Mouse (Mus musculus) liver, embryonic 14.5 days (tissue): ENCODE data around the gene Gm21981. TPM values are rescaled to one million over a fixed set of nuclear protein-coding genes. Genes with fewer than 3 reads are reported as not detected.

Experiments used
- ATAC-seq: fragments of 200-750 bp; cut with Nextera tagmentation; 2 replicates; pipeline ENCODE4 v1.8.0; 2017; ENCODE audit warnings: moderate number of reproducible peaks, mild to moderate bottlenecking, moderate library complexity; ENCODE audit not compliant: insufficient read depth
- DNase-seq, 3 experiments: peaks; one replicate each; pipeline ENCODE4 v3.0.0-alpha.2; 2012 to 2013; ENCODE audit warnings: low read depth in 3 of 3, low spot score in 3 of 3
- H3K27ac ChIP-seq: fragments of 300-500 bp; sonication (generic); 2 replicates; pipeline ENCODE4 v1.5.1; 2014; ENCODE audit warnings: moderate library complexity, mild to moderate bottlenecking, control low read depth, inconsistent platforms
- H3K27me3 ChIP-seq: fragments of 300-500 bp; sonication (generic); 2 replicates; pipeline ENCODE4 v1.6.1; 2014; ENCODE audit warnings: mild to moderate bottlenecking, low read length, moderate library complexity; ENCODE audit not compliant: control insufficient read depth, insufficient read depth
- H3K36me3 ChIP-seq: fragments of 300-500 bp; sonication (generic); replicated peaks from 2 replicates; pipeline ENCODE4 v1.6.1; 2014; ENCODE audit warnings: low read depth; ENCODE audit not compliant: control insufficient read depth, insufficient read depth
- H3K4me1 ChIP-seq, 2 experiments: fragments of 200-500 bp in 1 of 2; fragments of 300-500 bp in 1 of 2; sonication (generic) in 1 of 2; replicated peaks; 2 replicates each; pipeline ENCODE4 v1.6.1; 2012 to 2014; ENCODE audit warnings: antibody characterized with exemption in 1 of 2, inconsistent platforms in 1 of 2, low read length in 1 of 2; ENCODE audit not compliant: control insufficient read depth in 2 of 2, insufficient read depth in 2 of 2
- H3K4me2 ChIP-seq: fragments of 300-500 bp; sonication (generic); 2 replicates; pipeline ENCODE4 v1.6.1; 2014; ENCODE audit warnings: low read depth, mild to moderate bottlenecking, control low read depth, moderate library complexity
- H3K4me3 ChIP-seq, 2 experiments: fragments of 200-500 bp in 1 of 2; fragments of 300-500 bp in 1 of 2; sonication (generic) in 1 of 2; 2 replicates each; pipeline ENCODE4 v1.5.1; 2012 to 2014; ENCODE audit warnings: low read depth in 2 of 2, low read length in 2 of 2, mild to moderate bottlenecking in 2 of 2, control low read depth in 1 of 2, inconsistent platforms in 1 of 2, moderate library complexity in 1 of 2; ENCODE audit not compliant: insufficient read depth in 1 of 2
- H3K9ac ChIP-seq: fragments of 300-500 bp; sonication (generic); replicated peaks from 2 replicates; pipeline ENCODE4 v1.6.1; 2014; ENCODE audit warnings: mild to moderate bottlenecking, control low read depth, moderate library complexity
- H3K9me3 ChIP-seq: fragments of 300-500 bp; sonication (generic); 2 replicates; pipeline ENCODE4 v1.6.1; 2016; ENCODE audit warnings: low read length, mixed read lengths; ENCODE audit not compliant: control insufficient read depth
- CTCF ChIP-seq: IDR thresholded peaks from 2 replicates; pipeline ENCODE4 v1.5.1; 2016; ENCODE audit warnings: antibody characterized with exemption, low read depth, control low read depth
- EP300 ChIP-seq: IDR thresholded peaks from 2 replicates; pipeline ENCODE4 v1.6.1; 2016; ENCODE audit warnings: antibody characterized with exemption, low read depth
- WGBS: fragments of 180-500 bp; shearing (Covaris S2); extraction: QIAGEN DNeasy Blood & Tissue Kit; methylation state at CpG from one replicate; pipeline ENCODE4 v1.1.7; 2014; ENCODE audit not compliant: insufficient replicate concordance; 5-methylcytosine and 5-hydroxymethylcytosine counted together
- polyA plus RNA-seq, 2 experiments: library from polyadenylated mRNA; depleted of rRNA in 1 of 2; stranded (reverse) in 1 of 2; unstranded in 1 of 2; fragments of >200 nt; fragmentation: Nextera tagmentation in 1 of 2; extraction: Ambion mirVana in 1 of 2; gene quantifications; 2 replicates each; pipeline versions ENCODE4 v1.2.1 to v1.2.3; 2012 to 2014

Gm21981 gene
- polyA plus RNA-seq, 2 experiments, result 0.32 TPM; not detected in 1

DNA sequence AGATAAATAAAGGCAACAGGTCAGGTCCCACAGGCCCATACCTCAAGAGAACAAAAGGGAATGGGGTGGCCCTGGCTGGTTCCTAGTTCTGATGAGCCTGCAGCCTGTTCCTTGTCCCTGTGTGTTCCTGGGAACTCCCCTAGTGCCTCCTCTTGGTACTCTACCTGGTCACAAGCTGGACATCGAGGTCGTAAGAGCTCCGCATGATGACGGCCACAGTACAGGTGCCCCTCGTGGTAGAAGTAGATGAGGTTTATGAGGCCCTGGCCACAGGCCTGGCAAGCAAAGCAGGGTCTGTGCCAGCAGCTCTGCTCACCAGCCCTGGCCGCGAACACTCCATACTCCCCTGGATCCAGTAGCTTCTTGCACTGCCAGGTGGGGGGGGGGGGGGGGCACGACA, 4.4 kb downstream of the Gm21981 start:
- no peak for ATAC-seq
- Histone ChIP-seq H3K4me1 (peaks cover 4 to 11% of the 10 kb centered on the region in 2 experiments; a peak in 2 of 4 replicates), H3K27me3 (no peaks in the 10 kb centered on the region), H3K27ac (no peak overlapping the region), H3K9ac (no peak overlapping the region), H3K9me3 (no peaks in the 10 kb centered on the region), H3K4me2 (no peak overlapping the region), H3K36me3 (no peaks in the 10 kb centered on the region), H3K4me3 (no peak overlapping the region)
- TF ChIP-seq EP300 (no peak), CTCF (no peak)
- WGBS, result 80% methylated on average over 8 of the region's 8 CpGs
- DNase-seq, result no peak

DNA sequence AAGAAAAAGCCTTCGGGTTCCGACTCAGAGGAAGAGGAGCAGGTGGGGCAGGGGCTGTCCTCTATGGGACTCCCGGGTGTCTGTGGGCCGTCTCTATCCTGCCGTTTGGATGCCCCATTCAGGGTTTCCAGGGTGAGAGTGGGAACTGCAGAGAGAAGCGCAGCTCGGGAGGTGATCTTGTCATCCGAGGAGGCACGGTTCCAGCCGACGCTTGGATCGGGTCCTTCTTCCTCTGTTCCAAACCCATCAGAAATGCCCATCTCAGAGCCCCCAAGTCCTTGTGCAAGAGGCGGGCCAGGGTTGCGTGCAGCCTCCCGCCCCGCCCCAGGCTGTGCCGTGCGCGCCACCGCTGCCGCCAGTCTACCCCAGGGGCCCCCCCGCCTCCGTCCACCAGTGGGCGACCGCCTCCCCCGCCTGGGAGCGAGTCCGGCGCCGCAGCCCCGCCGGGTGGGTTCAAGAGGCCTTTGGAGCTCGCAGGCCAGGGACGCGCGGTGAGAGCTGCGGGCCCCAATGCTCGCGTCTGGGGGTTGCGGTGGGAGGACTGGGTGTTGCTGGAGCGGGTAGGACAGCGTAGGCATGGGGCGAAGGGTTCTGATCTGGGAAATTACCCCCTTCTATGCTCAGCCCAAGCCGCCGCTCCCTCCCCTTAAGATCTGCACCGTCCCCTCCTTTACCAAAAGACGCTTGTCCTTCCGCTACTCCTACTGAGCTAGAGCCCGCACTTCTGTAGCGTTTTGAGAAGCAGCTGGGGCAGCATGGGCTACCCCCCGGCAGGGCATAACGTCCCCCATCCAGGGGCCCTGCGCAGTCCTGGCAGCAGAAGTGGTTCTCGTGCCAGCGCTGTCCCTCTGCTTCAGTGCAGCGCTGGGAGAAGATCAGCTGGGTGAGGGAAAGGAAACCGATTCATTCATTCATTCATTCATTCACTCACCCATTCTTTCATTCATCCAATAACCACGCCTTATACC, 5.4 kb downstream of the Gm21981 start, which contains the start of gene Frs3:
Gene Frs3, plus strand, starts transcription at position 423 of the 968 bp plus-strand sequence.
- peak; percentile 54 for ATAC-seq
- Histone ChIP-seq H3K4me2 (peak within 1 kb of the TSS; percentile 78), H3K4me3 (peak within 1 kb of the TSS; percentile 65 to 79), H3K9ac (peak within 1 kb of the TSS; percentile 72), H3K4me1 (peaks cover 4 to 9% of the 10 kb centered on the region in 2 experiments; a peak in 2 of 4 replicates), H3K27me3 (no peaks in the 10 kb centered on the region), H3K9me3 (no peaks in the 10 kb centered on the region), H3K36me3 (peaks cover 5% of the 10 kb centered on the region; the same call in 1 of the 2 replicates), H3K27ac (no peak within 1 kb of the TSS)
- TF ChIP-seq CTCF (no peak), EP300 (no peak)
- 1% methylated on average over 58 of the region's 58 CpGs for WGBS
- peak in 1 of 3 experiments; percentile 34 for DNase-seq

DNA sequence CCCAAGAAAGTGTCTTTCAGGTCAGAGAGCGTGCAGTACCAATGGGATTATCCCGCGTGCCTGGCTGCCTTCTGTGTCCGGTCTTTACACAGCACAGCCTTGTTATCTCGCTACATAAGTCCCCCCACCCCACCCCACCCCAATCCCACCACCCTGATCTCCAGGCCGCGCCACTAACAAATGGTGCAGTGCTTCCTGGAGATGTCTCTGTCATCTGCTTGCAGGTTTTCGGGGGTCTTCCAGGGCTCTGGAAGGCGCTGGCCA, 6.0 kb downstream of the Gm21981 start, which contains the start of gene Tomm6:
Gene Tomm6, minus strand, starts transcription at position 43 of the 264 bp plus-strand sequence.
- peak within 1 kb of the TSS; percentile 78 for H3K4me2 ChIP-seq
- H3K4me3 ChIP-seq, result peak within 1 kb of the TSS; percentile 65 to 79
- peaks cover 10% of the 10 kb centered on the region; the same call in 1 of the 2 replicates for H3K36me3 ChIP-seq
- no peaks in the 10 kb centered on the region for H3K27me3 ChIP-seq
- no peak for TF ChIP-seq EP300
- no peak for TF ChIP-seq CTCF
- ATAC-seq (no peak), DNase-seq (no peak)
- peak within 1 kb of the TSS; percentile 72 for H3K9ac ChIP-seq
- H3K27ac ChIP-seq, result peak within 1 kb of the TSS; percentile 60
- no peaks in the 10 kb centered on the region for H3K9me3 ChIP-seq
- peaks cover 4 to 9% of the 10 kb centered on the region in 2 experiments; a peak in 2 of 4 replicates for H3K4me1 ChIP-seq
- 0% methylated on average over 9 of the region's 9 CpGs for WGBS

DNA sequence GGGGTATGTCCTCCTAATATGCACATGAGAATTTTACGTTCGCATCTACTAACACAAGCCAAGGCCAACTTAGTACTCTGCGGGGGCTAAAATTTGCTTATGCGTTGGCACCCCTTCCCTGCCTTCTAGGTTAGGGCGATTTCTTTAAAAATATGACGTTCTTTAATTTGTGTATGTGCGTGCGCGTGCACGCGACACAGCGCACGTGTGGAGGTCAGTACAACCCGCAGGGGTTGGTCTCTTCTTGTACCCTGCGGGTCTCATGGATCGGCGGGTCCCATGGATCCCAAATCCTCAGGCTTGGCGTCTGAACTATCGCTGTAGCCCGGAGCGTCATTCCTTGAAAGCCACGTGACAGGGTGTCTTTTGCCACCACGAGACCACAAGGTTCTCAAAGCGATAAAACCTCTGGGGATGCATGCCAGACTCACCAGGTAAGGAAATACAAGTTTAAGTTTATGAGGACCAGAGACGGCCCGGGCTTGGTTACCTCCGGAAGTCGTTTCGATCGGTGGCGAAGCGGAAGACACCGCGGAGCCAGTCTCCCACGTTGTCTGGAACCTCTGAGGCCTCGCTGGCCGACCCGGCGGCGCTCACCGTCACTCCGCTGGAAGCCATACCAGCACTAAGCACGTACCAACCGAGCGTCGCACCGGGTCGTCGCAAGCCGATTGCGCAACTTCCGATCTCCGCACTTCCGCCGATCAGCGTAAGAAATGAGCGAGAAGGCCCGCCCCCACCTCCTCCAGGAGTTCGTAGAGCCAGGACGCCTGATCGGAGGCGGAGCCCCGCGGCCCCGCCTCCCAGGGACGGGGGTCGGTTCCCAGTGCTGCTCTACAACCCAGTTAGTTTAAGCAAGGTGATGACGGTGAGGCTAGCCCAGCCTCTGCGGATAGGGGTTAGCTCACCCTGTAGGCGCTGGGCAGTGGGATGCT, 6.6 kb downstream of the Gm21981 start:
- no peaks in the 10 kb centered on the region for H3K27me3 ChIP-seq
- ATAC-seq (peak; percentile 85), DNase-seq (peak; percentile 90 to 93 (median 93))
- TF ChIP-seq EP300 (no peak), CTCF (no peak)
- peak overlapping the region; percentile 60 for H3K27ac ChIP-seq
- peak overlapping the region; percentile 65 to 79 for H3K4me3 ChIP-seq
- peaks cover 4 to 9% of the 10 kb centered on the region in 2 experiments; a peak in 2 of 4 replicates for H3K4me1 ChIP-seq
- peak overlapping the region; percentile 72 for H3K9ac ChIP-seq
- H3K9me3 ChIP-seq, result no peaks in the 10 kb centered on the region
- peaks cover 10% of the 10 kb centered on the region; the same call in 1 of the 2 replicates for H3K36me3 ChIP-seq
- peak overlapping the region; percentile 78 for H3K4me2 ChIP-seq
- under 1% methylated on average over 70 of the region's 70 CpGs for whole genome bisulfite sequencing
